Mouse (Mus musculus) thymus, postnatal 36 days (tissue): Measurements from ENCODE around the gene Sgk1.

Experiments
- DNase-seq, 2 experiments: peaks; one replicate each; pipeline ENCODE4 v3.0.0; 2022; ENCODE audit warnings: mixed read lengths in 2 of 2

Sgk1 gene

GRCm38 (mm10) chr10:21882184-21883081, at the start of gene Sgk1:
TSS of gene Sgk1 (plus strand) at chr10:21882184.
- DNase-seq, result peak; percentile 33 to 40

- no peak for DNase-seq
Observed at GRCm38 (mm10) chr10:21832282-21832681, 49.7 kb upstream of the Sgk1 start.

- no peak for DNase-seq
Observed at GRCm38 (mm10) chr10:21833757-21834156, 48.2 kb upstream of the Sgk1 start.

- no peak for DNase-seq
Observed at GRCm38 (mm10) chr10:21835077-21835476, 46.9 kb upstream of the Sgk1 start.

- DNase-seq, result no peak
Observed at GRCm38 (mm10) chr10:21839248-21840155, 42.5 kb upstream of the Sgk1 start.

GRCm38 (mm10) chr10:21843326-21843725, 38.7 kb upstream of the Sgk1 start:
- no peak for DNase-seq

GRCm38 (mm10) chr10:21843861-21844260, 38.1 kb upstream of the Sgk1 start:
- no peak for DNase-seq

GRCm38 (mm10) chr10:21844391-21844790, 37.6 kb upstream of the Sgk1 start:
- DNase-seq, result no peak

- DNase-seq, result no peak
Observed at GRCm38 (mm10) chr10:21845601-21846282, 36.2 kb upstream of the Sgk1 start.

GRCm38 (mm10) chr10:21846366-21846765, 35.6 kb upstream of the Sgk1 start:
- DNase-seq, result no peak

GRCm38 (mm10) chr10:21847026-21847820, 34.8 kb upstream of the Sgk1 start:
- DNase-seq, result no peak

GRCm38 (mm10) chr10:21847931-21848670, 33.9 kb upstream of the Sgk1 start:
- DNase-seq, result no peak

- no peak for DNase-seq
Observed at GRCm38 (mm10) chr10:21849251-21849650, 32.7 kb upstream of the Sgk1 start.

- DNase-seq, result no peak
Observed at GRCm38 (mm10) chr10:21850330-21850729, 31.7 kb upstream of the Sgk1 start.

- DNase-seq, result no peak
Observed at GRCm38 (mm10) chr10:21853122-21853521, 28.9 kb upstream of the Sgk1 start.

GRCm38 (mm10) chr10:21853566-21854328, 28.2 kb upstream of the Sgk1 start:
- DNase-seq, result no peak

- DNase-seq, result no peak
Observed at GRCm38 (mm10) chr10:21855338-21855737, 26.6 kb upstream of the Sgk1 start.

GRCm38 (mm10) chr10:21857676-21858075, 24.3 kb upstream of the Sgk1 start:
- DNase-seq, result no peak

GRCm38 (mm10) chr10:21858437-21858974, 23.5 kb upstream of the Sgk1 start:
- no peak for DNase-seq

- no peak for DNase-seq
Observed at GRCm38 (mm10) chr10:21866504-21866903, 15.5 kb upstream of the Sgk1 start.
